Mouse (Mus musculus): ENCODE results near the gene Fcor.

GRCm38 (mm10) chr8:3721041-3721440 lies 48.9 kb upstream of the Fcor start:
- TF ChIP-seq CTCF (conservative IDR thresholded peaks at IDR 0.05; ENCODE audit: insufficient read depth, insufficient read length, low read depth, low read length) = no peak
- no peak for TF ChIP-seq POLR2A (IDR thresholded peaks at IDR 0.05; ENCODE audit: low read depth, low read length)
